Mouse (Mus musculus) CH12.LX (cell line): ENCODE measurements at regions not wholly inside any gene's neighbourhood (a gene's known extent, or its start where the extent isn't known, plus 50 kb on each side); places are given as distances from the start of the nearest gene placed in this dataset.

Source experiments
- CTCF ChIP-seq, 2 experiments: IDR thresholded peaks in 1 of 2; conservative IDR thresholded peaks in 1 of 2; 2 replicates each; pipeline ENCODE4 v1.5.1; 2011 to 2012; ENCODE audit warnings: low read depth in 2 of 2, low read length in 2 of 2, improper control_type of control experiment in 1 of 2, inconsistent platforms in 1 of 2, mild to moderate bottlenecking in 1 of 2, moderate library complexity in 1 of 2
- IRF4 ChIP-seq: IDR thresholded peaks from 2 replicates; pipeline ENCODE4 v1.6.1; 2014; ENCODE audit warnings: low read depth, mild to moderate bottlenecking, inconsistent platforms, low read length, improper control_type of control experiment

- no peak for TF ChIP-seq CTCF (conservative IDR thresholded peaks at IDR 0.05 in 1 of 2, IDR thresholded peaks at IDR 0.05 in 1 of 2; ENCODE audit: low read depth in 2 of 2, low read length in 2 of 2)
- no peak for TF ChIP-seq IRF4
Observed at GRCm38 (mm10) chr10:94999716-95000115, 55.1 kb upstream of the Plxnc1 start.
